Mouse (Mus musculus) E14TG2a.4 (cell line): ENCODE measurements around the gene Pon1.

ENCODE experiments used
- H3K27me3 ChIP-seq: 2 replicates; pipeline ENCODE4 v1.6.1; 2014; ENCODE audit warnings: low read length, control low read depth; ENCODE audit not compliant: insufficient read depth
- H3K36me3 ChIP-seq: 2 replicates; pipeline ENCODE4 v1.6.1; 2014; ENCODE audit warnings: low read length, control low read depth; ENCODE audit not compliant: insufficient read depth
- H3K4me1 ChIP-seq: replicated peaks from 2 replicates; pipeline ENCODE4 v1.6.1; 2014; ENCODE audit warnings: low read depth, low read length, control low read depth
- H3K4me3 ChIP-seq: replicated peaks from 2 replicates; pipeline ENCODE4 v1.5.1; 2014; ENCODE audit warnings: mild to moderate bottlenecking, low read length
- H3K9me3 ChIP-seq: 2 replicates; pipeline ENCODE4 v1.6.1; 2014; ENCODE audit warnings: low read length, control low read depth
- CTCF ChIP-seq: conservative IDR thresholded peaks from 2 replicates; pipeline ENCODE4 v1.5.1; 2014; ENCODE audit warnings: low read length
- NANOG ChIP-seq: IDR thresholded peaks from 2 replicates; pipeline ENCODE4 v1.6.1; 2014; ENCODE audit warnings: borderline replicate concordance, low read length, mixed read lengths
- POU5F1 ChIP-seq: IDR thresholded peaks from 2 replicates; pipeline ENCODE4 v1.6.1; 2014; ENCODE audit warnings: low read length, borderline replicate concordance

The Pon1 gene

DNA sequence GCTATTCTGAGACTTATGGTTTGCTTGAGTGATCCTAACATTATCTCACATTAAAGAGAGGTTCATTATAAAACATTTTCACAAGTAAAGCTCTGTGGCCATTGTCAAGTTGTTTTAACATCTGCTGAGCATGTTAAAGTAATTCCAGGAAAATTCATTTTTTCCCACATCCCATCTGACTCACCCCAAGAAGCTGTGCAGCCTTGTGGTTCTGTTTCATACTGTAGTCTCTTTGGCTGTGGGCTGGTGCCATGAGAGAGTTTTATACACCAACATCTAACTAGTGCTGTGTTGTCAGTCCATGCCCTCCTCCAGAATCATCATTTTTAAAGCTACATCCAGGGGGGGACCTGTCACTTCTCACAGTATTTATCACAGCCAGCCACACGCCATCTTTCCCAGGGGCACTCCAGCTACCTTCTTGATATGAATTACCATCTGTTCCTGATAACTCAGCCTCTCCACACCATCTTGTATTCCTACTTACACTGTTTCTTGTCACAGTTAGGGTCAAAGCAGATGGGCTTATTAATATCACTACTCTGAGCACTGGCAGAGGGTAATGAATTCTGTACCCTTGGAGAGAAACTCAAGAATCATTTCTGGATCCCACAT lies 38.3 kb downstream of the Pon1 start:
- H3K4me3 ChIP-seq, result no peak overlapping the region
- no peaks in the 10 kb centered on the region for H3K27me3 ChIP-seq
- peaks cover 24% of the 10 kb centered on the region for H3K9me3 ChIP-seq
- no peaks in the 10 kb centered on the region for H3K4me1 ChIP-seq
- H3K36me3 ChIP-seq, result peaks cover 45% of the 10 kb centered on the region
- TF ChIP-seq CTCF (no peak), NANOG (no peak), POU5F1 (no peak)

DNA sequence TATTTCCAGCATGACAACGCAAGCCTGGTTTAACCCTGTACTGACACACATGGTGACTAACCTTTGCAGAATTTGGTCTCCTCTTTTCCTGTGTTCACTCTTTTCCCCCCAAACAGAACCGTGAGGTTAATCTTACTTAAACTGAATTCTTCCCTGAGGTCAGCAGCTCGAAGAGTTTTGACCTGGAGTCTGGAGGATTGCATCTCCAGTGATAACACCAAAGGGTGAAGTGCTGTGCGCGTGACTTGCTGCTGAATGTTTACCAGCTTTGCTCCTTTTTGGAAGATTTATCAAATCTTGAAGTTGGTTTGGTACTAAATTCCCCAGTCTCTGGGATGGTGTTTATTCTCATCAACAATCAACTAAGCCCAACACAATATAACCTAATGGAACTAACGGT lies 39.0 kb downstream of the Pon1 start:
- H3K9me3 ChIP-seq, result peaks cover 24% of the 10 kb centered on the region
- no peaks in the 10 kb centered on the region for H3K4me1 ChIP-seq
- H3K36me3 ChIP-seq, result peaks cover 39% of the 10 kb centered on the region
- no peak overlapping the region for H3K4me3 ChIP-seq
- H3K27me3 ChIP-seq, result no peaks in the 10 kb centered on the region
- TF ChIP-seq NANOG, result no peak
- TF ChIP-seq CTCF, result no peak
- no peak for TF ChIP-seq POU5F1

DNA sequence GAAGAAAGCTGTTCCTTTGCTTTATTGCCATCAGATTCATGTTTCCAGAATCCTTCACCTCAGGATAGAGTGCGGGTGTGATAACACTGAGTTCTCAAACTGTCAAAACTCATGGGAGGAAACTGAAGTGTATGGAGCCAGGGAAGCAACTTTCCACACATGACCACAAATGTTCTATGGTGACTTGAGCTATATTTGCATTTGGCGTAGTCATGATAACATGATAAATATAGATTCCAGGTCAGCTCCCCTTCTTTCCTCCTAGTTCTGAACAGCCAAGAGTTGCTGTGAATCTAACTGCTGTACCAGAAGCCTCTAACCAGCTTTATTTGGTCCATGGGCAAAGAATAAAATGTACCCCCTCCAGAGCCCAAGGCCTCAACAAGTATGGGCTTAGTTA lies 41.6 kb downstream of the Pon1 start:
- H3K36me3 ChIP-seq, result peaks cover 25% of the 10 kb centered on the region
- peaks cover 24% of the 10 kb centered on the region for H3K9me3 ChIP-seq
- TF ChIP-seq CTCF (no peak), POU5F1 (no peak)
- no peak overlapping the region for H3K4me3 ChIP-seq
- no peaks in the 10 kb centered on the region for H3K4me1 ChIP-seq
- no peaks in the 10 kb centered on the region for H3K27me3 ChIP-seq

DNA sequence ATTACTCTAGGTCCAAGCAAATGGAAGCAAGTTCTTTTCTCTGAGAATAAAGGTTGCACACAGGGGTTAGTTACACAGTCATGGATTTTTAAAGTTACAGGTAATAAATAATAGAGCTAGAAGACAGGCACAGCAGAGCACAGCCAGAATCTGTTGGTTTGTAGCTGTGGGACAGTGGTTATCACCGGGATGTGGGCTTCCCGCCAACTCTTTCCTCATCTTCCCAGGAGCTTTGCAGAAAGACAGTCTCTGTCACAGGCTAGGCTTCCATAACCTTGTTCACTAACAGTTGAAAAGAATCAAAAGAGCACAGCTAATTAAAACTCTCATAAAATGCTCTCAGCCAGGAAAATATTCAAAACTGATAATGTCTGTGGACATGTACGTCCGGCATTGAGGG lies 42.6 kb downstream of the Pon1 start:
- Histone ChIP-seq H3K4me1 (no peaks in the 10 kb centered on the region), H3K9me3 (peaks cover 24% of the 10 kb centered on the region), H3K27me3 (no peaks in the 10 kb centered on the region), H3K4me3 (no peak overlapping the region), H3K36me3 (peaks cover 24% of the 10 kb centered on the region)
- TF ChIP-seq NANOG, result no peak
- TF ChIP-seq CTCF, result no peak
- no peak for TF ChIP-seq POU5F1

DNA sequence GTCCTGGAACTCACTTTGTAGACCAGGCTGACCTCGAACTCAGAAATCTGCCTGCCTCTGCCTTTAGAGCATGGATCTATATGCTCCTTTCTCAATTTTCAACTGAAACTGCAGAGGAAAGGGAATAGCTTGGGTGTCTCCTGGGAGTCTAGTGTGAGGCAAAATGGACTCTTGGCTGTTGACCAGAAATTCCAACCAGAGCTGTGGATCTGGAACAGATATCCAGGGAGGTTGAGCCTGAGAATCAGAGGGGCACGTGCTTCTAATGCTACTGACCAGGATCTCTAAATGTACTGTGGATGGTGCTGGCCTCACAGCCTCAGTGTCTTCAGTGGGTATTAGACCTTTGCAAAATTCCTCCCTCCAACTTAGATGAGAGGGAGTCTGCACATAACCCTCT lies 43.8 kb downstream of the Pon1 start:
- Histone ChIP-seq H3K36me3 (peaks cover 11% of the 10 kb centered on the region), H3K9me3 (peaks cover 11% of the 10 kb centered on the region), H3K4me1 (no peaks in the 10 kb centered on the region), H3K27me3 (no peaks in the 10 kb centered on the region), H3K4me3 (no peak overlapping the region)
- TF ChIP-seq NANOG, result no peak
- no peak for TF ChIP-seq POU5F1
- TF ChIP-seq CTCF, result no peak

DNA sequence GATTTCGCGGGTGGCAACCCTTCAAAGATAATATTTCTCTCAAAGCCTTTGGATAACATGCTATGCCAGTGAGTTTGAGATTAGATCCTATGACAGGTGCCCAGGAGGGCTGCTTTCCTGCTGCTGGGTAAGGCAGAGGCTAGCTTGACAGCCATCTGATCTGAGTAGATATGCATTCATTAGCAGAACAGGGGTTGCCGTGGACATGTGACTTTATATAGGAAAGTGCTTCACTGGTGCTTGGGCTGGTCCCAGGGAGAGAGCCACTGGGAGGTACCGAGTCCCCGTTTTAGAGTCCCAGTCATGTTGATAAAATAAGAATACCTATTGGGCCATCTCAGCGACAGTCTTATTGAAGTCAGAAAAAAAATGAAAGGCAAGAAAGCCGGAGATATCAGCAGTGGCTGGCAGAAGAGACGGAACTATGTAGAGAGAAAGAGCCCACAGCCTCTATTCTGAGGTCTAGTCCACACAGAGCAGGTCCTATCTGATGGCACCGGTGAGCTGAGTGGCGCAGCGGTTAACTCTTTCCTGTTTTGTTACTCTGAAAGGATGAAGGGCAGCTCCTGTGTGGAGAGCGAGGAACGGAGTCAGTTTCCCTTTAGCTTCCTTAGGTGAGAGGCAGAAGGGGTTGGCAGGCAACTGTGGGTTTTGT lies 46.1 kb downstream of the Pon1 start:
- Histone ChIP-seq H3K27me3 (no peaks in the 10 kb centered on the region), H3K4me1 (no peaks in the 10 kb centered on the region), H3K36me3 (no peaks in the 10 kb centered on the region), H3K4me3 (no peak overlapping the region), H3K9me3 (no peaks in the 10 kb centered on the region)
- TF ChIP-seq POU5F1, result no peak
- no peak for TF ChIP-seq NANOG
- TF ChIP-seq CTCF, result no peak

DNA sequence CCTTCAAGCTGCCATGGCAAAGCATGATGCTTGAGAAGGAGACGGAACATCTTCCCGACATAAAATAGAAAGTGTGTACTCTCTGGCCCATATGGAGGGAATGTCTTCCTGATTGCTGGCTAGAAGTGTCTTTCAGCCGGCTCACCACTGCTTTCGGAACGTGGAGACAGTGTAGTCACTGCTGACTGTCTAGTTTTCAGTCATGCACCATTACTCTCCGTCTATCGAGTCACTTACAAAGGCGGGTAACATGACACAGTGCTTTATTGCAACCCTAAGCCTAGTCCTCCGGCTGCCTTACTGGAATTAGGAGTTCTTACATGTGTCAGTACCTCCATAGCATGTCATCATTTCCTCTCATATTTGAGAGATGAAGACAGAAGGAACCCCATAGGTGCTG lies 54.1 kb downstream of the Pon1 start:
- TF ChIP-seq POU5F1 (no peak), CTCF (no peak), NANOG (no peak)
- Histone ChIP-seq H3K36me3 (0 out of 2 replicates have a peak, but pooled peaks cover 6% of the 10 kb centered on the region), H3K9me3 (no peaks in the 10 kb centered on the region), H3K27me3 (no peaks in the 10 kb centered on the region), H3K4me1 (peaks cover 16% of the 10 kb centered on the region), H3K4me3 (no peak overlapping the region)

DNA sequence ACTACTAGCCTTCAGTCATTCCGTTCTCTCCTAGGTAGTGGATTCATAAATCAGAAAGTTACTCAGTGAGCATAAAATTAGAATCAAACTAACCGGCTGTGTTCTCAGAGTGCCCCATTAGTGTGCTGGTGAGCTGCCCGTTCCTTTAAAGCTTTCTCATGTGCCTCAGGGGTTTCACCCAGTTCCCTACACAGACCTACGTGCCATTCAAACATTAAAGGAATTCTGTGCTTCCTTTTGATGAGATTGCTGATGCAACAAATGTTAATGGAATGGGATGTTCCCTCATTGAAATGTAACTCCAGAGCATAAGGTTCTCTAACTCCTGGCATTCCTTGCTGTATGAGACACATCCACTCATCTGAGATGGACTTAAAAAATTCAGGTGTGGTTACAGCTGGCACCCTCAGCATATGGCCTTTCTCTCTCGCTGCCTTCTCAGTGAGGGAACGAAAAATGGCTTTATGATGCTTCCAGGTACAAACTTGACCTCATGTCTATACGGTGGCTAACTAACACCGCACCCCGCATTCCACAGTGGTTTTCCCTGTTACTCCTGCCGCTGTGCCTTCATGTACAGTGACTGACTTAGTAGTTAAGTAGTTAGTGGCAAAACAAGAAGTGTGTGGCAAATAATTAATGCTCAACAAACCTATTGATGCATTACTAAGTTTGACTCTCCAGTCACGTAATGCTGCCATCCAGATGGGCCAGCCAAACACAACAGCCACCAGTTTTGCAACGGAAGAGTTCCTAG lies 54.7 kb downstream of the Pon1 start:
- no peak for TF ChIP-seq POU5F1
- TF ChIP-seq NANOG, result no peak
- TF ChIP-seq CTCF, result no peak
- H3K4me3 ChIP-seq, result no peak overlapping the region
- no peaks in the 10 kb centered on the region for H3K9me3 ChIP-seq
- no peaks in the 10 kb centered on the region for H3K27me3 ChIP-seq
- H3K36me3 ChIP-seq, result 0 out of 2 replicates have a peak, but pooled peaks cover 10% of the 10 kb centered on the region
- peaks cover 16% of the 10 kb centered on the region for H3K4me1 ChIP-seq

DNA sequence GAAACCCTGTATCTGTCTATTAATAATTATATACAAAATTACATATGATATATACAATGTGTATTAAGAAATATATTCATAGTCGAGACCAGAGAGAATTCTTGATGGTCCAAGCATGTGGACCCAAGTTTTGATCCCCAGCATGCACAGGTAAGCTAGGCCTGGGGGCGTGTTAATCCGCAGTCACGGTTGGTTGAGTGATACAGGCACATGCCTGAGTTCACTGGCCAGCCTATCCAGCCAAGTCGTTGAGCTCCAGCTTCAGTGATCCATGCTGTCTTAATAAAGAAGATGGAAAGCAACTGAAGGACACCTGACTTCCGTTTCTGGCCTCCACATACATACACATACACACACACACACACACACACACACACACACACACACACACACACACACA lies 57.7 kb downstream of the Pon1 start:
- TF ChIP-seq NANOG (no peak), POU5F1 (no peak), CTCF (no peak)
- H3K4me3 ChIP-seq, result no peak overlapping the region
- H3K27me3 ChIP-seq, result no peaks in the 10 kb centered on the region

More for the DNA sequence above, 57.7 kb downstream of the Pon1 start:
- H3K4me1 ChIP-seq, result peaks cover 16% of the 10 kb centered on the region
- H3K9me3 ChIP-seq, result no peaks in the 10 kb centered on the region
- H3K36me3 ChIP-seq, result 0 out of 2 replicates have a peak, but pooled peaks cover 10% of the 10 kb centered on the region
